Mouse (Mus musculus) cerebellum, postnatal 36 days (tissue): Measurements from ENCODE around the gene Cd300e.
"Not testable (repeated sequence)": the region's sequence is repeated elsewhere in the genome, so short reads cannot be mapped to it uniquely, and the experiment has no call there.

ENCODE experiments used
- DNase-seq, 2 experiments: peaks; one replicate each; pipeline ENCODE4 v3.0.0; 2021 to 2022; ENCODE audit warnings: mixed read lengths in 2 of 2

Gene Cd300e

GRCm38 (mm10) chr11:115081373-115081772 lies 19.4 kb upstream of the Cd300e start:
- DNase-seq, result no peak

- DNase-seq, result peak; percentile 67 to 78
Observed at GRCm38 (mm10) chr11:115080886-115081285, 18.9 kb upstream of the Cd300e start.

GRCm38 (mm10) chr11:115078680-115079079 lies 16.7 kb upstream of the Cd300e start:
- DNase-seq, result no peak

GRCm38 (mm10) chr11:115077436-115077835 lies 15.5 kb upstream of the Cd300e start:
- no peak for DNase-seq

- DNase-seq, result no peak
Observed at GRCm38 (mm10) chr11:115075859-115076258, 13.9 kb upstream of the Cd300e start.

GRCm38 (mm10) chr11:115075407-115075806 lies 13.4 kb upstream of the Cd300e start:
- no peak for DNase-seq

- DNase-seq, result no peak
Observed at GRCm38 (mm10) chr11:115073002-115073401, 11.0 kb upstream of the Cd300e start.

GRCm38 (mm10) chr11:115071631-115072294 lies 9.8 kb upstream of the Cd300e start:
- DNase-seq, result no peak

- no peak for DNase-seq
Observed at GRCm38 (mm10) chr11:115071015-115071551, 9.1 kb upstream of the Cd300e start.

GRCm38 (mm10) chr11:115066768-115067167 lies 4.8 kb upstream of the Cd300e start:
- no peak for DNase-seq

- DNase-seq, result no peak
Observed at GRCm38 (mm10) chr11:115059797-115060196, 2.2 kb downstream of the Cd300e start.

- DNase-seq, result no peak
Observed at GRCm38 (mm10) chr11:115058701-115059100, 3.3 kb downstream of the Cd300e start.

GRCm38 (mm10) chr11:115054537-115054936 lies 7.4 kb downstream of the Cd300e start:
- DNase-seq, result no peak

GRCm38 (mm10) chr11:115052991-115053390 lies 9.0 kb downstream of the Cd300e start:
- no peak for DNase-seq

- no peak for DNase-seq
Observed at GRCm38 (mm10) chr11:115052206-115052605, 9.8 kb downstream of the Cd300e start.

- DNase-seq, result peak; percentile 95 to 97
Observed at GRCm38 (mm10) chr11:115049282-115049895, 12.6 kb downstream of the Cd300e start.

- peak in 1 of 2 experiments; percentile 26 for DNase-seq
Observed at GRCm38 (mm10) chr11:115048259-115048658, 13.7 kb downstream of the Cd300e start, which contains the start of gene Cd300ld3. Gene Cd300ld3, minus strand, starts transcription at chr11:115048409.

- DNase-seq, result not testable (repeated sequence)
Observed at GRCm38 (mm10) chr11:115037669-115038068, 24.3 kb downstream of the Cd300e start, which contains the start of gene Cd300ld5. Gene Cd300ld5, minus strand, starts transcription at chr11:115037769.

GRCm38 (mm10) chr11:115026912-115027311 lies 35.1 kb downstream of the Cd300e start, which contains the start of gene Cd300ld4:
Gene Cd300ld4, minus strand, starts transcription at chr11:115027012.
- not testable (repeated sequence) for DNase-seq

- DNase-seq, result not testable (repeated sequence)
Observed at GRCm38 (mm10) chr11:115016093-115016492, 45.9 kb downstream of the Cd300e start, which contains the start of gene Cd300ld2. Gene Cd300ld2, minus strand, starts transcription at chr11:115016193.

GRCm38 (mm10) chr11:115004070-115004469 lies 57.9 kb downstream of the Cd300e start:
- DNase-seq, result no peak
